ENCODE assay signal across 10 mouse cellular contexts in genomic region chr4:118961141-118961628, GRCm38 (mm10). TPM values are rescaled to one million over a fixed set of nuclear protein-coding genes. Genes with fewer than 3 reads are reported as not detected.
DNase-seq lines count a peak whose midpoint lies in the region; ATAC-seq and TF ChIP-seq lines count a peak whose summit lies in the region.
"Had no signal": no experiment of that assay in that cellular context is flagged by ENCODE, and none has a peak within 500 bp of the region (broad histone marks: within the 10 kb centered on the region; RNA-seq: fewer than 3 reads in every experiment).

Lao1 (plus strand) TSS chr4:118961578.

- no peak within 1 kb of the TSS for H3K9ac ChIP-seq in midbrain, postnatal 0 days (replicated peaks; ENCODE audit: low read length, poor library complexity, severe bottlenecking)
- no peak within 1 kb of the TSS for H3K9ac ChIP-seq in midbrain, embryonic 15.5 days

- WGBS in midbrain, postnatal 0 days = 61% methylated on average over 2 of the region's 2 CpGs
- WGBS in midbrain, embryonic 15.5 days = 82% methylated on average over 2 of the region's 2 CpGs

- H3K4me1 ChIP-seq in midbrain, postnatal 0 days (ENCODE audit: insufficient read depth, low read length) = no peaks in the 10 kb centered on the region
- no peaks in the 10 kb centered on the region for H3K4me1 ChIP-seq in midbrain, embryonic 15.5 days

- no peak within 1 kb of the TSS for H3K27ac ChIP-seq in midbrain, postnatal 0 days (ENCODE audit: low read depth, low read length)
- no peak within 1 kb of the TSS for H3K27ac ChIP-seq in midbrain, embryonic 15.5 days

- no peak within 1 kb of the TSS for H3K4me2 ChIP-seq in midbrain, postnatal 0 days (ENCODE audit: low read depth, low read length, poor library complexity, severe bottlenecking)
- H3K4me2 ChIP-seq in midbrain, embryonic 15.5 days = no peak within 1 kb of the TSS

- no peak for ATAC-seq in cerebellum, adult (ENCODE audit: insufficient number of reproducible peaks, low FRiP score, low TSS enrichment)
- no peak for ATAC-seq in midbrain, postnatal 0 days (ENCODE audit: low FRiP score)
- ATAC-seq in midbrain, embryonic 15.5 days (replicated peaks) = no peak

- DNase-seq in cerebellum, adult 9-11 months = peak; percentile 38
- DNase-seq in midbrain, postnatal 0 days (ENCODE audit: low spot score) = peak; percentile 50
- DNase-seq in kidney, postnatal 10 days = peak; percentile 34
- peak; percentile 22 for DNase-seq in right cerebral cortex, postnatal 25 days
- DNase-seq in B cell, adult 2 months = no peak
- DNase-seq in spleen, adult 18-20 months = no peak

- no peaks in the 10 kb centered on the region for H3K36me3 ChIP-seq in midbrain, postnatal 0 days (ENCODE audit: insufficient read depth, low read length)
- H3K36me3 ChIP-seq in midbrain, embryonic 15.5 days (replicated peaks) = no peaks in the 10 kb centered on the region

- H3K27me3 ChIP-seq in midbrain, postnatal 0 days (ENCODE audit: insufficient read depth, low read length) = no peaks in the 10 kb centered on the region
- H3K27me3 ChIP-seq in midbrain, embryonic 15.5 days (replicated peaks) = no peaks in the 10 kb centered on the region

- no peak within 1 kb of the TSS for H3K4me3 ChIP-seq in midbrain, postnatal 0 days (ENCODE audit: low read depth, low read length)
- no peak within 1 kb of the TSS for H3K4me3 ChIP-seq in midbrain, embryonic 15.5 days

- H3K9me3 ChIP-seq in midbrain, postnatal 0 days (ENCODE audit: low read length) = no peaks in the 10 kb centered on the region
- H3K9me3 ChIP-seq in midbrain, embryonic 15.5 days = no peaks in the 10 kb centered on the region

- no peak for TF ChIP-seq CTCF in midbrain, postnatal 0 days (IDR thresholded peaks at IDR 0.05)

RNA-seq across cellular contexts. Expression of gene Lao1, which starts in this region (rescaled TPM):
- total RNA-seq in midbrain, postnatal 0 days (2014; rRNA removed) = 0.22 and 0.42 TPM in 2 replicates
- polyA plus RNA-seq in midbrain, postnatal 0 days (2015; fragmentation: Nextera tagmentation; extraction: Ambion mirVana) = not detected in 2 replicates
- not detected in 2 replicates for polyA plus RNA-seq in midbrain, embryonic 15.5 days (2015; fragmentation: Nextera tagmentation; extraction: Ambion mirVana)
- polyA plus RNA-seq: heart, embryonic 14.5 days; liver, embryonic 16.5 days had no signal

Comparison
In these comparisons a context has a peak if more than half of its experiments do, and no peak if none do; other contexts are left out.
1. Peak in DNase-seq in midbrain, postnatal 0 days; RNA of the gene not detected or under 1 TPM.
2. DNase-seq: peak in cerebellum, adult 9-11 months (single experiment), kidney, postnatal 10 days (single experiment) and right cerebral cortex, postnatal 25 days (single experiment); none in B cell, adult 2 months (0 of 2) and spleen, adult 18-20 months (0 of 2).